Mouse (Mus musculus) kidney, embryonic 16.5 days (tissue): ENCODE measurements at regions not wholly inside any gene's neighbourhood (a gene's known extent, or its start where the extent isn't known, plus 50 kb on each side); places are given as distances from the start of the nearest gene placed in this dataset.

Experiments used
- ATAC-seq: fragments of 200-750 bp; cut with Nextera tagmentation; 2 replicates; pipeline ENCODE4 v1.8.0; 2017; ENCODE audit warnings: moderate TSS enrichment; ENCODE audit not compliant: low FRiP score, low TSS enrichment
- H3K27ac ChIP-seq: fragments of 300-500 bp; sonication (generic); 2 replicates; pipeline ENCODE4 v1.5.1; 2014; ENCODE audit warnings: low read length
- H3K27me3 ChIP-seq: fragments of 300-500 bp; sonication (generic); 2 replicates; pipeline ENCODE4 v1.6.1; 2014; ENCODE audit warnings: low read length, control low read depth, mixed read lengths; ENCODE audit not compliant: insufficient read depth
- H3K36me3 ChIP-seq: fragments of 300-500 bp; sonication (generic); 2 replicates; pipeline ENCODE4 v1.6.1; 2014; ENCODE audit warnings: low read length, control low read depth, mixed read lengths; ENCODE audit not compliant: insufficient read depth
- H3K4me1 ChIP-seq: fragments of 300-500 bp; sonication (generic); 2 replicates; pipeline ENCODE4 v1.6.1; 2014; ENCODE audit warnings: low read length, control low read depth, mixed read lengths; ENCODE audit not compliant: insufficient read depth
- H3K4me2 ChIP-seq: fragments of 300-500 bp; sonication (generic); replicated peaks from 2 replicates; pipeline ENCODE4 v1.6.1; 2014; ENCODE audit warnings: low read depth, low read length
- H3K4me3 ChIP-seq: fragments of 300-500 bp; sonication (generic); 2 replicates; pipeline ENCODE4 v1.5.1; 2014; ENCODE audit warnings: mild to moderate bottlenecking, low read length
- H3K9ac ChIP-seq: fragments of 300-500 bp; sonication (generic); replicated peaks from 2 replicates; pipeline ENCODE4 v1.6.1; 2014; ENCODE audit warnings: low read length
- H3K9me3 ChIP-seq: fragments of 300-500 bp; sonication (generic); 2 replicates; pipeline ENCODE4 v1.6.1; 2016; ENCODE audit warnings: low read length, control low read depth
- WGBS: fragments of 180-500 bp; shearing (Covaris S2); extraction: QIAGEN DNeasy Blood & Tissue Kit; methylation state at CpG from one replicate; pipeline ENCODE4 v1.1.7; 2014; 5-methylcytosine and 5-hydroxymethylcytosine counted together

GRCm38 (mm10) chr9:120733681-120734465 lies 162.6 kb downstream of the Rpl14 start:
- Histone ChIP-seq H3K9me3 (peaks cover 7% of the 10 kb centered on the region; the same call in 1 of the 2 replicates), H3K27me3 (no peaks in the 10 kb centered on the region), H3K27ac (no peak overlapping the region), H3K4me1 (peaks cover 37% of the 10 kb centered on the region), H3K9ac (no peak overlapping the region), H3K4me3 (no peak overlapping the region), H3K4me2 (no peak overlapping the region), H3K36me3 (no peaks in the 10 kb centered on the region)
- peak; percentile 66; the same call in 1 of the 2 replicates for ATAC-seq
- 40% methylated on average over 11 of the region's 11 CpGs for WGBS

GRCm38 (mm10) chr9:120735217-120735616 lies 164.0 kb downstream of the Rpl14 start:
- Histone ChIP-seq H3K4me1 (peaks cover 50% of the 10 kb centered on the region), H3K9me3 (no peaks in the 10 kb centered on the region), H3K4me2 (no peak overlapping the region), H3K9ac (no peak overlapping the region), H3K27ac (no peak overlapping the region), H3K4me3 (no peak overlapping the region), H3K36me3 (no peaks in the 10 kb centered on the region), H3K27me3 (no peaks in the 10 kb centered on the region)
- 74% methylated on average over 7 of the region's 7 CpGs for WGBS
- no peak for ATAC-seq

GRCm38 (mm10) chr9:120737956-120738355 lies 166.7 kb downstream of the Rpl14 start:
- WGBS = 47% methylated on average over 1 of the region's 1 CpGs
- no peak overlapping the region for H3K27ac ChIP-seq
- no peak overlapping the region for H3K4me2 ChIP-seq
- H3K36me3 ChIP-seq = no peaks in the 10 kb centered on the region
- H3K4me3 ChIP-seq = no peak overlapping the region
- no peaks in the 10 kb centered on the region for H3K27me3 ChIP-seq
- no peak for ATAC-seq
- no peak overlapping the region for H3K9ac ChIP-seq
- H3K4me1 ChIP-seq = peaks cover 44% of the 10 kb centered on the region
- H3K9me3 ChIP-seq = no peaks in the 10 kb centered on the region

- Histone ChIP-seq H3K4me1 (peaks cover 31% of the 10 kb centered on the region), H3K9ac (peak overlapping the region; percentile 14; the same call in 1 of the 2 replicates), H3K36me3 (no peaks in the 10 kb centered on the region), H3K9me3 (no peaks in the 10 kb centered on the region), H3K4me2 (no peak overlapping the region), H3K27me3 (no peaks in the 10 kb centered on the region), H3K4me3 (no peak overlapping the region), H3K27ac (peak overlapping the region; percentile 66)
- WGBS = 50% methylated on average over 14 of the region's 14 CpGs
- ATAC-seq = peak; percentile 77
Observed at GRCm38 (mm10) chr9:120739199-120739952, 168.1 kb downstream of the Rpl14 start.

GRCm38 (mm10) chr9:120739953-120740524 lies 168.8 kb downstream of the Rpl14 start:
- 0 out of 2 replicates have a peak overlapping the region, but pooled peaks have one; percentile 13 for H3K9ac ChIP-seq
- no peak for ATAC-seq
- H3K9me3 ChIP-seq = no peaks in the 10 kb centered on the region
- H3K36me3 ChIP-seq = no peaks in the 10 kb centered on the region
- no peak overlapping the region for H3K4me3 ChIP-seq
- no peak overlapping the region for H3K4me2 ChIP-seq
- peak overlapping the region; percentile 66 for H3K27ac ChIP-seq
- H3K27me3 ChIP-seq = no peaks in the 10 kb centered on the region
- WGBS = 39% methylated on average over 6 of the region's 6 CpGs
- peaks cover 31% of the 10 kb centered on the region for H3K4me1 ChIP-seq

GRCm38 (mm10) chr9:120741521-120741920 lies 170.3 kb downstream of the Rpl14 start:
- Histone ChIP-seq H3K4me2 (no peak overlapping the region), H3K4me1 (peaks cover 28% of the 10 kb centered on the region), H3K4me3 (no peak overlapping the region), H3K27me3 (no peaks in the 10 kb centered on the region), H3K27ac (no peak overlapping the region), H3K9ac (no peak overlapping the region), H3K9me3 (no peaks in the 10 kb centered on the region), H3K36me3 (no peaks in the 10 kb centered on the region)
- 82% methylated on average over 2 of the region's 2 CpGs for WGBS
- no peak for ATAC-seq

- H3K27ac ChIP-seq = no peak overlapping the region
- H3K4me3 ChIP-seq = no peak overlapping the region
- no peak overlapping the region for H3K4me2 ChIP-seq
- WGBS = 64% methylated on average over 9 of the region's 9 CpGs
- no peaks in the 10 kb centered on the region for H3K27me3 ChIP-seq
- no peaks in the 10 kb centered on the region for H3K9me3 ChIP-seq
- no peak overlapping the region for H3K9ac ChIP-seq
- H3K4me1 ChIP-seq = peaks cover 20% of the 10 kb centered on the region
- no peak for ATAC-seq
- H3K36me3 ChIP-seq = no peaks in the 10 kb centered on the region
Observed at GRCm38 (mm10) chr9:120743455-120743854, 172.2 kb downstream of the Rpl14 start.

GRCm38 (mm10) chr9:120745674-120746073 lies 174.4 kb downstream of the Rpl14 start:
- no peaks in the 10 kb centered on the region for H3K36me3 ChIP-seq

GRCm38 (mm10) chr9:120750820-120751219 lies 178.2 kb upstream of the Ctnnb1 start:
- H3K9me3 ChIP-seq = 0 out of 2 replicates have a peak, but pooled peaks cover under 1% of the 10 kb centered on the region
- no peaks in the 10 kb centered on the region for H3K36me3 ChIP-seq
- no peaks in the 10 kb centered on the region for H3K4me1 ChIP-seq
- no peak overlapping the region for H3K4me3 ChIP-seq
- ATAC-seq = no peak
- H3K9ac ChIP-seq = no peak overlapping the region
- 80% methylated on average over 4 of the region's 4 CpGs for WGBS
- no peak overlapping the region for H3K4me2 ChIP-seq
- no peak overlapping the region for H3K27ac ChIP-seq
- H3K27me3 ChIP-seq = no peaks in the 10 kb centered on the region

More at GRCm38 (mm10) chr9:120745674-120746073, 174.4 kb downstream of the Rpl14 start:
- Histone ChIP-seq H3K4me2 (no peak overlapping the region), H3K9me3 (no peaks in the 10 kb centered on the region), H3K4me1 (no peaks in the 10 kb centered on the region), H3K27ac (no peak overlapping the region), H3K9ac (no peak overlapping the region), H3K27me3 (no peaks in the 10 kb centered on the region), H3K4me3 (no peak overlapping the region)
- 91% methylated on average over 6 of the region's 6 CpGs for WGBS
- ATAC-seq = no peak
